Mouse (Mus musculus) T-cell, adult 2 months (primary cell): Measurements from ENCODE around the gene Ifnlr1.

Experiments used
- DNase-seq: peaks from one replicate; pipeline ENCODE4 v3.0.0; 2022; ENCODE audit warnings: low spot score

Ifnlr1 gene

DNA sequence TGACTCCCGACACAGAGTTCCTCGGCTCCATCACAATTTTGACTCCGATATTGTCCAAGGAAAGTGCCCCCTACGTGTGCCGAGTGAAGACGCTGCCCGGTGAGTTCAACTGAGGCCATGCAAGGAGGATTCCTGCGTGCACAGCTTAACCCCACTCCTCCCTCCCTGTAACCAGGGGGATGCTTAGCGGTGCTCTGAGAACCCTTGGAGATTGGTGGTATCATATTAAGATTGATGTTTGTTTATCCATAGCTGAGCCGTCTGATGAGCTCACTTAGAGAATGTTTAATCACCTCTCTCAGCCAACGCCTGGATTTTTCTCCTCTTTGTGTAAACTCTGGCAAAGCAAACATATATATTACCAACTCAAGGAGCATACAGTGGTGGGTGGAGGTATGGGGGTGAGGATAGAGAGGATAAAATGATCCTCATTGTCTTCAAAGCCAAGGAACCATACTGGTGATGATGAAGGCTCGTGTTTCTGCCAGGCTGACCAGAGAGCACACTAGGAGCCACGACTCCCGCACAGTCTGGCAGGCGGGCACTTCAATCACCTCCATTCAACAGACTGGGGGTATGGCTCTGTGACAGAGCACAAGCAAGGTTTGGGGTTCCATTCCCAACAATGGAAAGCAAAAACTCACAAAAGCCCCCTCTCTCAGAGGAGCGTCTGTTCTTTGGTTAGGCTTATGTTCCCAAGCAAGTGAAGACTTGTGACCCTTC lies 58.8 kb downstream of the Ifnlr1 start:
- DNase-seq: no peak

DNA sequence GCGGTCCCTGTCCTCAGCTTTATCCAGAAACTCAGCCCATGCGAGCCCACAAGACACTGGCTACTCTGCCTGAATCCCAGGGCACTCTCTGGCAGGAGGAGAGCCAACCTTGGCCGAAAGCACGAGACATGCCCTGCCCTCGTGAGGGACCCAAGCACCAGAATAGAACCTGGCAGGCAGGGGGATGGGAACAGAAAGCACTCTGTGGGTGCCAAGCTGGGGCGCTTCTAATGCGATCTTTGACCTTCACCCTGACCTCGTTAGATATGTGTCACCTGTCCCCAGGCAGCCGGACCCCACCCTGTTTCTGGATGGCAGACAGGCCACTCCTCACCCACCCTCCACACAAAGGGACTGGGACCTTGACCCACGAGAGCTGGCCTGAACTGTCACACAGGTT lies 59.5 kb downstream of the Ifnlr1 start:
- DNase-seq: no peak

DNA sequence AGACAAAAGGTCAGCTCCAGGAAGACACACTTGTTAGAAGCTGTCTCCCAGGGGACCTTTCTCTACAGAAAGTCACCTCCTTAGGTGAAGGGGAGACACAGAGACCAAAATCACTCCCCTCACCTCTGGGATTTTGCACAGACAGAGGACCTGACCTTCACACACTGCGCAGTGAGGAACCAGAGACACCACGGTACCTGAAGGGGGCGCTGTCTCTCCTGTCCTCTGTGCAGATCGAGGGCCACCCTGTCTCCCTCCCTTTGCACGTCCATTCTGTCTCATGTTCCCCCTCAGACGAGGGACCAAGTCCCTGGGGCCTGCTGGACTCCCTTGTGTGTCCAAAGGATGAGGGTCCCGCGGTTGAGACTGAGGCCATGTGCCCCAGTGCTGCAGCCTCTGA lies 64.8 kb downstream of the Ifnlr1 start:
- DNase-seq: no peak

DNA sequence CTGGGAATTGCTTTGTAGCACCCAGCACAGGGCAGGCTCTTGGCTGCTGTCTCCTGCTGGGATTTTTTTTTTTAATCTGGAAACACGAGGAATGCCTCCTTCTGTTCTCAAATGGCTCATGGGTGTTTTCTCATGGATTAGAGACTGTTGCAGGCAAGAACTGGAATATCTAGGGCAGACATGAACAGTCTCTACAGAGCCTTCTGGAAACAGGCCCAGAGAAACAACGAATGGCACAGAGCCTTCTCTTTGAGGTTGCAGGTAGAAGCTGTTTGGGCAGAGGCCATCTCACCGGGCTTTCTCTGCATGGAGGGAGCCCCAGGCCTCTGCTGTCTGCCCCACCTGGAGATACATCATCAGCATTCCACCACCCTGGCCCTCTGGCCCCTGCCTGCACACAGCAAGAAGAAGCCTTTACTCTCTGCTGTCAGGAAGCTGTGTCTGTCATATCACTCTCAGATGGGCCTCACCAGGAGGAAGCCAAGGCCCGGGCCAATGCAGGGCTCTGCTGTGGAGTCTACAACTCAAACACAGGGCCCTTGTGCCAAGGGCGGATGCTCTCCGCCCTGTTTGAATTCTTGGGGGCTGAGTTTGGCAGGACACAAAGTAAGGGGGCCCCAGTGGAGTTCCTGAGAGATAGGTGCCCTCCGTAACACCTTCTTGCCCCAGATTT lies 66.2 kb downstream of the Ifnlr1 start:
- DNase-seq: no peak

DNA sequence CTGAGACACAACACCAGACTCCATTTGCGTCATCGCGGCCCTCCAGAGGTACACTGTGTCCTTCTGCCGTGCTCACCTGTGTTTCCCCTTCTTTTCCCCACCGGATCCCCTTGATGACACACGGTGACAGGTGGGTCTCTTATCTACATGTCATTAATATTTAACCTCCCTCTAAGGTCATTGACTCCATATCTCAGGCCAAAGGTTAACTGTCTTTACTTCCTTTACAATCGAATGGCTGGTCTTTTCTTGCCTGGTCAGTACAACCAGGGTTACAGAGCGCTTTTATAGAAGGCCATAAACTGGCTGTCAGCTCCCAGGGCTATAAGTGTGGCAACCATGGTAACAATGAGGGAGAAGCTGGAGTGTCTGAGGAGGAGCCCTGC lies 66.7 kb downstream of the Ifnlr1 start:
- no peak for DNase-seq
